Mouse (Mus musculus): ENCODE measurements around the gene Gm3115. TPM values are rescaled to one million over a fixed set of nuclear protein-coding genes. Genes with fewer than 3 reads are reported as not detected.
"Not testable (repeated sequence)": the region's sequence is repeated elsewhere in the genome, so short reads cannot be mapped to it uniquely, and the experiment has no call there.

The Gm3115 gene
- not detected for polyA plus RNA-seq (2012; fragmentation: generic; extraction: Trizol)

- not testable (repeated sequence) for H3ac ChIP-seq (ENCODE audit: control insufficient read depth, insufficient read length); H3K4me3 ChIP-seq; H3K4me2 ChIP-seq (ENCODE audit: low read depth); H3K36me3 ChIP-seq (ENCODE audit: control insufficient read depth, insufficient read depth); H3K79me2 ChIP-seq (ENCODE audit: control insufficient read depth, insufficient read depth); H3K27me3 ChIP-seq (ENCODE audit: control insufficient read depth, insufficient read depth, insufficient read length)
Observed at GRCm38 (mm10) chr14:4083820-4084219, at the start of gene Gm3115. TSS of gene Gm3115 (plus strand) at chr14:4084120.

- H3K36me3 ChIP-seq (ENCODE audit: control insufficient read depth, insufficient read depth); H3ac ChIP-seq (ENCODE audit: control insufficient read depth, insufficient read length); H3K4me2 ChIP-seq (ENCODE audit: low read depth); H3K27me3 ChIP-seq (ENCODE audit: control insufficient read depth, insufficient read depth, insufficient read length); H3K4me3 ChIP-seq; H3K79me2 ChIP-seq (ENCODE audit: control insufficient read depth, insufficient read depth): not testable (repeated sequence)
Observed at GRCm38 (mm10) chr14:4110426-4110825, 26.5 kb downstream of the Gm3115 start, which contains the start of gene Gm8108. TSS of gene Gm8108 (plus strand) at chr14:4110526.

DNA sequence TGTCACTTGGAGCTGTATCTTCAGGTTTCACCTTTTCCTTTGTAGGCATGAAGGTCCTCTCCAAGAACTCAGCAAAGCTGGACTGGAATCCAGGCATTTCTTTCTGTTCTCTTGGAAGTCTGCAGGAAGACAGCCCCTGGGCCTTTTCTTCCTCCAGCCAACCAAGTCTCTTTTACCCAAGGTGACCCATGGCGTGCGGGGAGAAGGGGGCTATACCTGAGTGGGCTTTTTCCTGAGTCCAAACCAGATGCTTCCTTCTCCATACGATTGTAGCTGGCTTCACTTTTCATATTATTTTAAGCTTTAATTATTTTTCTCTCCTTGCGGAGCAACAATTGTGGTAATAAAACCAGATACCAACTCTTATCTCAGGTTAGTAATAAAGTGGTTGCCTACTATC, 57.7 kb downstream of the Gm3115 start:
- not testable (repeated sequence) for H3K4me2 ChIP-seq (ENCODE audit: low read depth); H3ac ChIP-seq (ENCODE audit: control insufficient read depth, insufficient read length); H3K4me3 ChIP-seq; H3K79me2 ChIP-seq (ENCODE audit: control insufficient read depth, insufficient read depth); H3K27me3 ChIP-seq (ENCODE audit: control insufficient read depth, insufficient read depth, insufficient read length); H3K36me3 ChIP-seq (ENCODE audit: control insufficient read depth, insufficient read depth)

Other genes starting within 250 kb of the Gm3115 start
- not detected for gene Gm3033, start 237.9 kb upstream of the Gm3115 start, polyA plus RNA-seq (2012; fragmentation: generic; extraction: Trizol)
- gene Gm2916, start 199.9 kb upstream of the Gm3115 start, polyA plus RNA-seq (2012; fragmentation: generic; extraction: Trizol) = not detected
- gene Gm3029, start 152.4 kb upstream of the Gm3115 start, polyA plus RNA-seq (2012; fragmentation: generic; extraction: Trizol) = not detected
- gene Gm3095, start 120.6 kb upstream of the Gm3115 start, polyA plus RNA-seq (2012; fragmentation: generic; extraction: Trizol) = not detected
- gene Gm3099, start 85.7 kb upstream of the Gm3115 start, polyA plus RNA-seq (2012; fragmentation: generic; extraction: Trizol) = not detected
- not detected for gene Gm5796, start 60.2 kb upstream of the Gm3115 start, polyA plus RNA-seq (2012; fragmentation: generic; extraction: Trizol)
- not detected for gene Gm8108, start 26.4 kb downstream of the Gm3115 start, polyA plus RNA-seq (2012; fragmentation: generic; extraction: Trizol)
- gene Gm3127, start 80.9 kb downstream of the Gm3115 start, polyA plus RNA-seq (2012; fragmentation: generic; extraction: Trizol) = not detected
- not detected for gene Gm2974, start 98.5 kb downstream of the Gm3115 start, polyA plus RNA-seq (2012; fragmentation: generic; extraction: Trizol)
- not detected for gene Gm3138, start 165.5 kb downstream of the Gm3115 start, polyA plus RNA-seq (2012; fragmentation: generic; extraction: Trizol)
- gene Gm3149, start 233.2 kb downstream of the Gm3115 start, polyA plus RNA-seq (2012; fragmentation: generic; extraction: Trizol) = not detected